Mouse (Mus musculus): ENCODE data around the gene Myt1l.

Gene Myt1l

DNA sequence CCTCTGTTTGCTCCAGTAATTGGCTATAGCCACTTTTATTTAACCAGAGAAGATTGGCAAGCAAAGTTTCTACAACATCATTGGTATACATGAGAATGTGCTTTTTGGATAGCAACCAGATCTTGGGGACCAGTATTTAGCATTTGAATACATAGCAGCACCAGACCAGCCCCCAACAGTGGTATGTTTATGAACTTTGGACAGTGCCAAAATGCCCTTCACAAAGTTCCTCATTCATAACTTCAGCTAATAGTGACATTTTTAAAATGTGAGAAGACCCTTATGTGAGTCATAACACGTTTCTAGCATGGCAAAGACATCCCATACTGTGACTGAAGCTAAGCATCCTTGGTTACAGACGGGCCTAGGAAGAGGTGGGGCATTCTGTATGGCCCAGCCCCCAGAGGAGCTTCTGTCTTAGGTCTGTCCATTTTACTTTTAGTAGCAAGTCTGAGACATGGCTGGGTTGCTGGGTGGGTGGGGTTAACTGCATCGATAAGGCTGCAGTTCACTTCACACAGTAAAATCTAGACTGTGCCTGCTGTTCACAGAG is 369.4 kb downstream of the Myt1l start:
- no peak for DNase-seq (ENCODE audit: low read depth, low spot score)

GRCm38 (mm10) chr12:29904101-29904874 is 376.1 kb downstream of the Myt1l start:
- DNase-seq (ENCODE audit: low read depth, low spot score): no peak

DNA sequence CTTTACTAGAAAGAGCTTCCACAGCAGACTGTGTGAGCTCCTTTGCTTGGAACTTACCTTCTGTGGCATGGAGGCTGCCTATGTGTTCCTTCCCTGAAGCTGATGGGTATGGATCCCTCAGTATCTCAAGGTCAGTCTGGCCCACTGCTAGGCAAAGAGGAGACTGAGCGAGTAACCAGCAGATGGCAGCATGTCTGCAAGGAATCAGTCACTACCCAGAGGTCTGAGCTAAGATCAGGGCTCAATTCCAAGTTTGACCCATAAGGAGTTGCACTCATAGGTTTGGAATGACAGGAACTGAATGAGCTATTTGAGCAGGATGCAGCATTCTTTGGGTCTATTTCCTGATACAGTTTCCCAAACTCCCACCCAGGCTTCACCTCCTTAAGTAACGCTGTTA is 378.9 kb downstream of the Myt1l start:
- no peak for DNase-seq (ENCODE audit: low read depth, low spot score)

GRCm38 (mm10) chr12:29916139-29916538 is 388.0 kb downstream of the Myt1l start:
- DNase-seq (ENCODE audit: low read depth, low spot score): no peak

- no peak for DNase-seq (ENCODE audit: low read depth, low spot score)
Observed at GRCm38 (mm10) chr12:29916807-29917206, 388.6 kb downstream of the Myt1l start.

DNA sequence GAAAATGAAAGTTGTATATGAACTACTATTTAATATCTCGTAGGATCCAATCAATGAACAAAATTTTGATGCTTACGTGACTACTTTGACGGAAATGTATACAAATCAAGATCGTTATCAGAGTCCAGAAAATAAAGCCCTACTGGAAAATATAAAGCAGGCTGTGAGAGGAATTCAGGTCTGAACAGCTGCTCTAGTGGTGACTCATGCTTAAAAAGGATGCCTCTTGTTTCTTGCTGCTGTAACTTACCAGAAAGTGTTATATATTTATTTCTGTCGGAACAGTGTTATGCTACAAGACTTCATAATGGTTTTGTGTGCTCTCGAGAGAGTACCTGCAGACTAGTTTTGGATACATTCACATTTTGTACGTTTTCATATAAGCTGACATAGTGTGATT is 392.1 kb downstream of the Myt1l start:
- DNase-seq (ENCODE audit: low read depth, low spot score): no peak

- DNase-seq (ENCODE audit: low read depth, low spot score): no peak
Observed at GRCm38 (mm10) chr12:29921481-29921880, 393.3 kb downstream of the Myt1l start.

- no peak for DNase-seq (ENCODE audit: low read depth, low spot score)
Observed at GRCm38 (mm10) chr12:29926896-29927295, 398.7 kb downstream of the Myt1l start.

DNA sequence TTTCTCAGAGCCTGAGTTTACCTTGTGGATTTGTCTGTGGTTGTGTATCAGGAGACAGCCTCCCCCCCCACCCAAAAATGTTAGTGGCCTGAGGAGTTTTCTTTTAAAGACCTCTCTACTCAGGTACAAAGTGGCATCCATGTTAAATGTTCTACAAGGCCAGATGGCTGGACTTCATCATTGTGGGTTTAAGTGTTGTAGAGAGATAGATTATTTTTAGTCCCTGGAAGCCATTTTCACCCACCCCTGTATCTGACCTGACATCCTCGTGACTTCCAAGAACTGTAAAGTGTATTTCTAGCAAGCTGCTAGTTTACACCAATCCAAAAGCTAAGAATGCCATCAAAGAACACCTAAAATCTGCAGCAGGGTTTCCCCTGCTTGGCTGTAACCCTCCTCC is 402.4 kb downstream of the Myt1l start:
- no peak for DNase-seq (ENCODE audit: low read depth, low spot score)

- no peak for DNase-seq (ENCODE audit: low read depth, low spot score)
Observed at GRCm38 (mm10) chr12:29932951-29933350, 404.8 kb downstream of the Myt1l start.

GRCm38 (mm10) chr12:29933501-29933900 is 405.3 kb downstream of the Myt1l start:
- DNase-seq (ENCODE audit: low read depth, low spot score): no peak

- no peak for DNase-seq (ENCODE audit: low read depth, low spot score)
Observed at GRCm38 (mm10) chr12:29934120-29934581, 406.0 kb downstream of the Myt1l start.

GRCm38 (mm10) chr12:29937308-29937707 is 409.1 kb downstream of the Myt1l start, which contains the start of gene Pxdn:
TSS of gene Pxdn (plus strand) at chr12:29937608.
- no peak for DNase-seq (ENCODE audit: low read depth, low spot score)

- DNase-seq (ENCODE audit: low read depth, low spot score): no peak
Observed at GRCm38 (mm10) chr12:29937851-29938375, 409.7 kb downstream of the Myt1l start.

GRCm38 (mm10) chr12:29938376-29939041 is 410.3 kb downstream of the Myt1l start:
- DNase-seq (ENCODE audit: low read depth, low spot score): no peak

DNA sequence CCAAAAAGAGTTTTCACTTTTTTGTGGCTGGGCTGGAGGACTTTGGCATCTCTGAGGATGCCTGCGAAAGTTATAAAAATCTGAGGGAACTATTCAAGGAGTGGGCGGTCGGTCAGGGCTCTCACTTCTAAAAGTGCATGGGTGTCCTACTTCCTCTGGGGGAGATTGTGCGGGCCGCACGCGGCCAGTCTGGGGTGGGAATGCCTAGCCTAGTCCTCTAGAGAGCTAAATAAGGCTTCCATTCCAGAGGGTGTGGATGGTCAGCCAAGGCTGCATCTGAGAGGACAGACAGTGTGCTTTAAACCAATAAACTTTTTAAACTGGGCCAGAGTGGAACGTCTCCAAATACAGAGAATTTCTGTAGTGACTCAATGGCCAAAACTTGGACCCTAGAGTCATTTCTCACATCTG is 411.1 kb downstream of the Myt1l start:
- DNase-seq (ENCODE audit: low read depth, low spot score): no peak

DNA sequence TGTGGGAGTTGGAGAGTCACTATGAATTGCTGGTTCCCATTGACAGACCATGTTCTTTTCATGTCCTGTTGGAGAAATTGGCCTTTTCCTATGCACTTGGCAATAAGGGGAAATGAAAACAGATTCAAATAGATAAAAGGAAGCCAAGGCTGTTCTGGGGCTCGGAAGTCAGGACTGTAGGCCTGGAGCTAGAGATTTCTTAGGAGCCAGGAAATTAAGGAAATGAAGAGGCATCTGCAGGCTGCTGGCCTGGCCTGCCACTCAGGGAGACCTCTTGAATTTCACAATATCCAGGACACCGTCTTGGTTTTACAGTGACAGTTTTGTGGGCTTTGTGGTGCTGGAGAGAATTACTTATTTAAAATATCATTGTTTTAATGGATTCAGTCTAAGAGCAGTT is 414.3 kb downstream of the Myt1l start:
- DNase-seq (ENCODE audit: low read depth, low spot score): no peak

- DNase-seq (ENCODE audit: low read depth, low spot score): no peak
Observed at GRCm38 (mm10) chr12:29944650-29945049, 416.5 kb downstream of the Myt1l start.

- DNase-seq (ENCODE audit: low read depth, low spot score): no peak
Observed at GRCm38 (mm10) chr12:29945182-29945743, 417.1 kb downstream of the Myt1l start.

- no peak for DNase-seq (ENCODE audit: low read depth, low spot score)
Observed at GRCm38 (mm10) chr12:29951043-29951442, 422.9 kb downstream of the Myt1l start.

DNA sequence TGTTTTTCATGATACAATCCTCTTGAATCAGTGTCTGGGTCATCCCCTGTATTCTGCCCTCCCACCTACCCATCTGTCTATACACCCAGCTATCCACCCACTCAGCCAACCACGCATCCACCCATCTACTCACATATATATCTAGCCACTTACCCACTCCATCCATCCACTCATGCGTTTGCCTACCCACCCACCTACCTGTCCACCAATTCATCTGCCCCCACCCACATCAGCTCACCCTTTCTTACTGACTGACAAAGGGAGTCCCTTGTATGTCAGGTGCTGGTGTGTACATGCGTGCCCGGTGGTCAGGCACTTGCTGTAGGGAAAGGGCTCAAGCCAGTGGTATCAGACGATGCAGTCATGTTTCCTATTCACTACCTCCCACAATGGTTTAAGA is 423.3 kb downstream of the Myt1l start:
- no peak for DNase-seq (ENCODE audit: low read depth, low spot score)

GRCm38 (mm10) chr12:29952102-29952501 is 423.9 kb downstream of the Myt1l start:
- no peak for DNase-seq (ENCODE audit: low read depth, low spot score)
